In genomic region chr9:20890411-20890810, GRCm38 (mm10) we compare ENCODE assay signal across 23 mouse cellular contexts. TPM values are rescaled to one million over a fixed set of nuclear protein-coding genes. Genes with fewer than 3 reads are reported as not detected.
A peak's percentile ranks its signal among the peaks of the same experiment; 100 is the strongest.
DNase-seq lines count a peak whose midpoint lies in the region; ATAC-seq and TF ChIP-seq lines count a peak whose summit lies in the region.
"Had no signal": no experiment of that assay in that cellular context is flagged by ENCODE, and none has a peak within 500 bp of the region (broad histone marks: within the 10 kb centered on the region; RNA-seq: fewer than 3 reads in every experiment).

No protein-coding gene starts in this region.

- in situ Hi-C loops in ES-E14 (cut with MboI; ENCODE audit: low sequenced_read_pairs in 2 of 2, unreplicated experiment in 2 of 2): loop anchor here in 1 of 2 experiments (10.0 kb wide), 1 partner anchor 114 kb away; the partner anchor contains the start of gene Mrpl4

- H3K4me1 ChIP-seq in liver, embryonic 11.5 days (replicated peaks; ENCODE audit: control insufficient read depth, insufficient read depth, low read length): peaks cover 16% of the 10 kb centered on the region
- peaks cover 0 to 23% of the 10 kb centered on the region in 2 experiments; a peak in 1 of 4 replicates for H3K4me1 ChIP-seq in ES-E14 (ENCODE audit: control insufficient read depth in 2 of 2, insufficient read depth in 2 of 2, low read length in 2 of 2, poor library complexity in 1 of 2)
- peaks cover 11% of the 10 kb centered on the region for H3K4me1 ChIP-seq in embryonic facial prominence, embryonic 13.5 days
- peaks cover 51% of the 10 kb centered on the region for H3K4me1 ChIP-seq in liver, embryonic 15.5 days (replicated peaks)
- H3K4me1 ChIP-seq in thymus, adult 2 months (replicated peaks; ENCODE audit: control insufficient read depth, insufficient read depth, low read length): peaks cover 6% of the 10 kb centered on the region

- 89% methylated on average over 5 of the region's 5 CpGs for WGBS in liver, embryonic 11.5 days
- WGBS in embryonic facial prominence, embryonic 13.5 days: 92% methylated on average over 5 of the region's 5 CpGs
- 85% methylated on average over 5 of the region's 5 CpGs for WGBS in liver, embryonic 15.5 days (ENCODE audit: insufficient replicate concordance)
- WGBS in thymus, adult 2 months: 95% methylated on average over 5 of the region's 5 CpGs

- peak overlapping the region; percentile 76 for H3K4me2 ChIP-seq in liver, embryonic 11.5 days
- no peak overlapping the region for H3K4me2 ChIP-seq in embryonic facial prominence, embryonic 13.5 days
- peak overlapping the region; percentile 89 for H3K4me2 ChIP-seq in liver, embryonic 15.5 days
- H3K4me2 ChIP-seq: hindbrain, embryonic 13.5 days; midbrain, embryonic 11.5 days had no signal

- no peak for TF ChIP-seq CTCF in thymus, adult 2 months (IDR thresholded peaks at IDR 0.05; ENCODE audit: borderline replicate concordance, control insufficient read depth, extremely low read depth, insufficient read depth, low read length, poor library complexity)

- peak overlapping the region; percentile 95 for H3K27ac ChIP-seq in liver, embryonic 11.5 days (ENCODE audit: low read depth, low read length)
- no peak overlapping the region for H3K27ac ChIP-seq in ES-E14 (ENCODE audit: insufficient read depth, low read depth, low read length, poor library complexity, severe bottlenecking)
- H3K27ac ChIP-seq in embryonic facial prominence, embryonic 13.5 days: no peak overlapping the region
- peak overlapping the region; percentile 83 for H3K27ac ChIP-seq in liver, embryonic 15.5 days (replicated peaks)
- no peak overlapping the region for H3K27ac ChIP-seq in thymus, adult 2 months (ENCODE audit: control insufficient read depth, insufficient read depth, low read length)
- H3K27ac ChIP-seq: hindbrain, embryonic 13.5 days; neural tube, embryonic 12.5 days had no signal

- peaks cover 60% of the 10 kb centered on the region for H3K36me3 ChIP-seq in liver, embryonic 11.5 days (ENCODE audit: control insufficient read depth, insufficient read depth, low read length)
- H3K36me3 ChIP-seq in ES-E14 (ENCODE audit: control insufficient read depth, insufficient read depth, low read length, poor library complexity, severe bottlenecking): peaks cover 60% of the 10 kb centered on the region
- peaks cover 62% of the 10 kb centered on the region for H3K36me3 ChIP-seq in embryonic facial prominence, embryonic 13.5 days
- H3K36me3 ChIP-seq in liver, embryonic 15.5 days (replicated peaks): peaks cover 63% of the 10 kb centered on the region
- H3K36me3 ChIP-seq in thymus, adult 2 months (ENCODE audit: control insufficient read depth, insufficient read depth, low read length): peaks cover 48% of the 10 kb centered on the region

- DNase-seq in liver, embryonic 11.5 days (ENCODE audit: low spot score): no peak
- DNase-seq in liver: no peak
- no peak for DNase-seq in ES-E14 (ENCODE audit: low read depth, low spot score)
- DNase-seq in thymus, adult 2 months: no peak
- DNase-seq in cerebellum, postnatal 4 days (ENCODE audit: low spot score in 2 of 2): no peak
- no peak for DNase-seq in layer of hippocampus, adult 18-20 months (ENCODE audit: low spot score in 2 of 2)
- DNase-seq: adrenal gland, postnatal 25 days; cerebellum, postnatal 10 days; forebrain, postnatal 0 days; gastrocnemius, postnatal 14 days; heart, postnatal 36 days; kidney, adult 9 months; kidney, postnatal 10 days; layer of hippocampus, adult 9-11 months; lung, postnatal 4 days; right cerebral cortex, postnatal 4 days; thymus, postnatal 4 days had no signal

- no peaks in the 10 kb centered on the region for H3K9me3 ChIP-seq in liver, embryonic 11.5 days (ENCODE audit: control insufficient read depth, low read length)
- no peaks in the 10 kb centered on the region for H3K9me3 ChIP-seq in ES-E14 (ENCODE audit: control insufficient read depth, insufficient read depth, low read depth, low read length)
- no peaks in the 10 kb centered on the region for H3K9me3 ChIP-seq in embryonic facial prominence, embryonic 13.5 days
- no peaks in the 10 kb centered on the region for H3K9me3 ChIP-seq in liver, embryonic 15.5 days (replicated peaks)
- H3K9me3 ChIP-seq: hindbrain, embryonic 13.5 days; neural tube, embryonic 12.5 days had no signal

- no peaks in the 10 kb centered on the region for H3K27me3 ChIP-seq in liver, embryonic 11.5 days (replicated peaks; ENCODE audit: control insufficient read depth, insufficient read depth, low read length)
- no peaks in the 10 kb centered on the region for H3K27me3 ChIP-seq in embryonic facial prominence, embryonic 13.5 days
- no peaks in the 10 kb centered on the region for H3K27me3 ChIP-seq in liver, embryonic 15.5 days
- no peaks in the 10 kb centered on the region for H3K27me3 ChIP-seq in thymus, adult 2 months (ENCODE audit: control insufficient read depth, insufficient read depth, low read length)
- H3K27me3 ChIP-seq: hindbrain, embryonic 13.5 days; neural tube, embryonic 12.5 days had no signal

- no peak for ATAC-seq in liver, embryonic 11.5 days (replicated peaks; ENCODE audit: low FRiP score)
- no peak for ATAC-seq in embryonic facial prominence, embryonic 13.5 days (ENCODE audit: insufficient number of reproducible peaks, insufficient read depth, low FRiP score, low TSS enrichment, low read depth)
- ATAC-seq in liver, embryonic 15.5 days (ENCODE audit: insufficient read depth): no peak
- ATAC-seq: forebrain, postnatal 0 days; intestine, postnatal 0 days had no signal

- peak overlapping the region; percentile 67; the same call in 1 of the 2 replicates for H3K4me3 ChIP-seq in liver, embryonic 11.5 days (ENCODE audit: low read depth, low read length)
- peak overlapping the region in 1 of 2 experiments; percentile 2; a peak in 1 of 4 replicates for H3K4me3 ChIP-seq in ES-E14 (ENCODE audit: insufficient read depth in 1 of 2, low read depth in 1 of 2, low read length in 2 of 2, poor library complexity in 1 of 2, severe bottlenecking in 1 of 2)
- no peak overlapping the region for H3K4me3 ChIP-seq in embryonic facial prominence, embryonic 13.5 days
- H3K4me3 ChIP-seq in liver, embryonic 15.5 days (replicated peaks): peak overlapping the region; percentile 82
- H3K4me3 ChIP-seq in thymus, adult 2 months (ENCODE audit: control insufficient read depth, insufficient read depth, low read length): no peak overlapping the region
- H3K4me3 ChIP-seq: hindbrain, embryonic 13.5 days; neural tube, embryonic 12.5 days had no signal

- no peak for TF ChIP-seq POLR2A in thymus, adult 2 months (IDR thresholded peaks at IDR 0.05; ENCODE audit: control insufficient read depth, extremely low read depth, insufficient read depth, low read length, poor library complexity)

- peak overlapping the region; percentile 93; the same call in 1 of the 2 replicates for H3K9ac ChIP-seq in liver, embryonic 11.5 days (ENCODE audit: low read depth, low read length)
- peak overlapping the region; percentile 21; the same call in 1 of the 2 replicates for H3K9ac ChIP-seq in ES-E14 (ENCODE audit: insufficient read depth, low read depth, low read length, poor library complexity, severe bottlenecking)
- H3K9ac ChIP-seq in embryonic facial prominence, embryonic 13.5 days: 0 out of 2 replicates have a peak overlapping the region, but pooled peaks have one; percentile 54
- H3K9ac ChIP-seq in liver, embryonic 15.5 days: 0 out of 2 replicates have a peak overlapping the region, but pooled peaks have one; percentile 74
- H3K9ac ChIP-seq: forebrain, postnatal 0 days; hindbrain, embryonic 13.5 days; neural tube, embryonic 12.5 days had no signal

TF ChIP-seq in ES-E14, 5 proteins besides CTCF, POLR2A, EP300 and RAD21:
- no peak for TF ChIP-seq HCFC1 (IDR thresholded peaks at IDR 0.05; ENCODE audit: borderline replicate concordance, insufficient read depth, low read length)
- TF ChIP-seq MAFK (IDR thresholded peaks at IDR 0.05; ENCODE audit: insufficient read depth, low read depth, low read length): no peak
- TF ChIP-seq ZNF384 (IDR thresholded peaks at IDR 0.05; ENCODE audit: low read depth, low read length): no peak
- TF ChIP-seq CHD2 (IDR thresholded peaks at IDR 0.05; ENCODE audit: low read depth, low read length): no peak
- no peak for TF ChIP-seq ZC3H11A (IDR thresholded peaks at IDR 0.05; ENCODE audit: borderline replicate concordance, low read depth, low read length)

RNA-seq across cellular contexts. Expression of gene Ppan, which starts 2.4 kb away (rescaled TPM):
- polyA plus RNA-seq in liver, embryonic 11.5 days (2014; fragmentation: Nextera tagmentation; extraction: Ambion mirVana): 170 and 178 TPM in 2 replicates
- 179 and 287 TPM in 2 replicates for total RNA-seq in ES-E14 (2012; rRNA removed)
- polyA plus RNA-seq in embryonic facial prominence, embryonic 13.5 days (2015; fragmentation: Nextera tagmentation; extraction: Ambion mirVana): 86.2 and 87.6 TPM in 2 replicates
- 55.0 and 61.3 TPM in 2 replicates for polyA plus RNA-seq in liver, embryonic 15.5 days (2015; fragmentation: Nextera tagmentation; extraction: Ambion mirVana)
- 121 and 140 TPM in 2 replicates for polyA plus RNA-seq in thymus, adult 2 months (2012; rRNA removed)
- 10 to 100 TPM; 24.1 to 25.3 TPM for total RNA-seq in layer of hippocampus, adult 18-20 months (2021)

RNA-seq across cellular contexts. Expression of gene Eif3g, which starts 8.0 kb away (rescaled TPM):
- polyA plus RNA-seq in liver, embryonic 11.5 days (2014; fragmentation: Nextera tagmentation; extraction: Ambion mirVana): 440 and 448 TPM in 2 replicates
- total RNA-seq in ES-E14 (2012; rRNA removed): 196 and 239 TPM in 2 replicates
- 292 and 343 TPM in 2 replicates for polyA plus RNA-seq in embryonic facial prominence, embryonic 13.5 days (2015; fragmentation: Nextera tagmentation; extraction: Ambion mirVana)
- 178 and 180 TPM in 2 replicates for polyA plus RNA-seq in liver, embryonic 15.5 days (2015; fragmentation: Nextera tagmentation; extraction: Ambion mirVana)
- 137 and 140 TPM in 2 replicates for polyA plus RNA-seq in thymus, adult 2 months (2012; rRNA removed)
- 100 to 1,000 TPM; 124 to 132 TPM for total RNA-seq in layer of hippocampus, adult 18-20 months (2021)

RNA-seq across cellular contexts. Expression of gene Angptl6, which starts 10.9 kb away (rescaled TPM):
- 9.4 TPM in 2 replicates for polyA plus RNA-seq in liver, embryonic 11.5 days (2014; fragmentation: Nextera tagmentation; extraction: Ambion mirVana)
- 4.1 and 4.4 TPM in 2 replicates for total RNA-seq in ES-E14 (2012; rRNA removed)
- polyA plus RNA-seq in embryonic facial prominence, embryonic 13.5 days (2015; fragmentation: Nextera tagmentation; extraction: Ambion mirVana): 3.6 and 5.4 TPM in 2 replicates
- polyA plus RNA-seq in liver, embryonic 15.5 days (2015; fragmentation: Nextera tagmentation; extraction: Ambion mirVana): 9.1 and 10.6 TPM in 2 replicates
- 8.7 and 8.8 TPM in 2 replicates for polyA plus RNA-seq in thymus, adult 2 months (2012; rRNA removed)
- total RNA-seq in layer of hippocampus, adult 18-20 months (2021): 10 to 100 TPM in 1 of 2 experiments, 1 to 10 TPM in 1; 9.9 to 10.6 TPM

RNA-seq across cellular contexts. Expression of gene A230050P20Rik, which starts 22.0 kb away (rescaled TPM):
- 7.1 and 8.8 TPM in 2 replicates for polyA plus RNA-seq in liver, embryonic 11.5 days (2014; fragmentation: Nextera tagmentation; extraction: Ambion mirVana)
- 8.3 and 16.5 TPM in 2 replicates for total RNA-seq in ES-E14 (2012; rRNA removed)
- 7.5 and 9.1 TPM in 2 replicates for polyA plus RNA-seq in embryonic facial prominence, embryonic 13.5 days (2015; fragmentation: Nextera tagmentation; extraction: Ambion mirVana)
- 5.0 and 7.0 TPM in 2 replicates for polyA plus RNA-seq in liver, embryonic 15.5 days (2015; fragmentation: Nextera tagmentation; extraction: Ambion mirVana)
- 93.1 and 103 TPM in 2 replicates for polyA plus RNA-seq in thymus, adult 2 months (2012; rRNA removed)
- total RNA-seq in layer of hippocampus, adult 18-20 months (2021): 10 to 100 TPM; 66.8 to 70.4 TPM

Comparison
In these comparisons a context has a peak if more than half of its experiments do, and no peak if none do; other contexts are left out.
1. H3K27ac ChIP-seq: peak in liver, embryonic 11.5 days (single experiment) and liver, embryonic 15.5 days (single experiment); none in ES-E14 (single experiment), embryonic facial prominence, embryonic 13.5 days (single experiment) and thymus, adult 2 months (single experiment).
2. H3K4me3 ChIP-seq: peak in liver, embryonic 11.5 days (single experiment) and liver, embryonic 15.5 days (single experiment); none in embryonic facial prominence, embryonic 13.5 days (single experiment) and thymus, adult 2 months (single experiment).
3. H3K9ac ChIP-seq: peak in every context shown above with its lines; median percentile 93 in liver, embryonic 11.5 days; 74 in liver, embryonic 15.5 days; 54 in embryonic facial prominence, embryonic 13.5 days; 21 in ES-E14.